Mouse (Mus musculus): ENCODE results near the gene Nostrin. TPM values are rescaled to one million over a fixed set of nuclear protein-coding genes. Genes with fewer than 3 reads are reported as not detected.

Gene Nostrin
- polyA plus RNA-seq, 3 experiments from 2014 or later = 0.62 to 1.2 (median 0.74) TPM

GRCm38 (mm10) chr2:69129425-69130210, 6.0 kb upstream of the Nostrin start:
- ATAC-seq = no peak

DNA sequence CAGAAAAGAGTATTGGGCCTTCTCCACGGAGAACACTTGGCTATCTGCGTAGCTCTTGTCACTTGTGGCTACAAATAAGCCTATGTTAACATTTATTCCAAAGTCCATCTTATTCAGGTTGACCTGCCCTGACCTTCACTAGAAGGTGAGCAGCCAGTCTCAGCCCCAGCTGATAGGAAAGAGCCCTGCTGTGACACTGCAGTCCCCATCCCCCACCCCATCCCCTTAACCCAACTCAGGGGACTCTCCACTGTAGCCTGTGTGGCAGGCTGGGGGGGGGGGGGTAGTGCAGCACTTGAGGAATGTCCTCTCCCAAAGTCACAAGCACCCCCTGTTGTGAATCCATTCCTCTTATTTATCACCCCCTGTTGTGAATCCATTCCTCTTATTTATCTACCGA, 3.6 kb upstream of the Nostrin start:
- ATAC-seq = no peak

GRCm38 (mm10) chr2:69132488-69133040, 3.0 kb upstream of the Nostrin start:
- no peak for ATAC-seq

DNA sequence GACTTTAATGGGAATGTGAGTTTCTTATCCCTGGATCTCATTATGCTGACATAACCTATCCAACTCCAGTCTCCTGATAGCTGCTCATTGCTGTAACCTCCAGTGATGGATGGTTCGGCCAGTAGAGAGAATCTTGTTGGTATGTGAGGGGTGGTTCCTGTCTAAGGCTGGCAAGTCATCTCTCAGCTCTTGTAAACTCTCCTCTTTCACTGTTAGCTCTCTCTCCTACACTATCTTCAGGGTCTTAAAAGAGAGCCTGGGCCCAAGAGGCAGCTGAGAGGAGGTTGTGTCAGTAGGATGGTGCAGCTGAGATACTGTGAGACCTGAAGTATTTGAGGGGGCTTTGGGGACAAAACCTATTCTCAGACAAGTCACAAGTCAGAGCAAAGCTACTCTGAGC, 1.4 kb upstream of the Nostrin start:
- no peak for ATAC-seq

DNA sequence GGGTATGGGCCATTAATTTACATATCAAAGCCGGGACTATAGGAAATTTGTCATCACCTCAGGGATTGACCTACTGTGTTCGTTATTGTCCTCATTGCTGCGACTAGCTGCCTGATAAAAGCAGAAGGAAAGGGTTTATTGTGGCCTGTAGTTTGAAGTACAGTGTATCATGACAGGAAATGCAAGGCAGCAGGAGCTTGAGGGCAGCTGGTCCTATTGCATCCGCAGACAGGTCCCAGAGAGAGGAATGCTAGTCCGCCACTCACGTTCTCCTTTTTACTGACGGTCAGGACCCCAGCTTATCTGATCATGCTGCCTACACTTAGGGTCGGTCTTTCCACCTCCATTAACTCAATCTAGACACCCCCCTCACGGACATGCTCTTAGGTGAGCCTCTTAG, 663 bp upstream of the Nostrin start:
- no peak for ATAC-seq

- ATAC-seq = no peak
Observed at GRCm38 (mm10) chr2:69137406-69138084, 1.9 kb downstream of the Nostrin start.

DNA sequence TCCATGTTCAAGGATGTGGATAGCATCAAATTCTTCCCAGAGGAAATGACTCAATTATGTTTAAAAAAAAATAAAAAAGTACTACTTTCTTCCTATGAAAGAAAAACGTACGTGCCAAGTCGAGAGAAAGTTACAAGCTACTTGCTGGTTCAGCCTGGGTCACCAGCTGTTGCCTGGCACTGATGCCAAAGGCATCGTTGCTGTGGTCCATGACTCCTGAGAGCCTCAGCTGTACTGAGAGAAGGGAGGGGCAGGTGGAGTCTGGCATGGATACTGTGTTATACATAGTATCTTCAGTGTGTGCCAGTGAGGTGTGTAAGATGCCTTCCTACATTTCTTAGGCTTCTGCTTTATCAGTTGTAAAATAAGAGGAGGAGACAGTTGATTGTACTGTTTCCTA, 3.2 kb downstream of the Nostrin start:
- ATAC-seq = no peak

DNA sequence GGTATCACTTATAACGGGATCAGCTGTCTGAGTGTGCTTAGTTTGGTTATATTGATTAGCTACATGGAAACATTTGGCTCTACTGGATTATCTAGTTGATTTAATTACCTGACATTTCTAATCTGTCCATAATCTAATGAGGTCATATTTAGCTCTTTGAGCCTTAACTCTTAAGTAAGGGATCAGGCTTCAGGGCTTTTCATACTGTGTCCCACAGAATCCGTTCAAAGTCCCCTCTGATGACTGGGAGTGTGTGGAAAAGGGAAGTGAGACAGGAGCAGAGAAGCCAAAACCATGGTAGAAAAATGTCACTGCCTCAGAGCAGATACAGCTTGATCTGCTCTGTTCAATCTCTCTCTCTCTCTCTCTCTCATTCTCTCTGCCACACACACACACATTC, 4.6 kb downstream of the Nostrin start:
- ATAC-seq = no peak

GRCm38 (mm10) chr2:69140816-69141215, 5.2 kb downstream of the Nostrin start:
- no peak for ATAC-seq

- no peak for ATAC-seq
Observed at GRCm38 (mm10) chr2:69148691-69149090, 13.1 kb downstream of the Nostrin start.

- no peak for ATAC-seq
Observed at GRCm38 (mm10) chr2:69149154-69149553, 13.6 kb downstream of the Nostrin start.

DNA sequence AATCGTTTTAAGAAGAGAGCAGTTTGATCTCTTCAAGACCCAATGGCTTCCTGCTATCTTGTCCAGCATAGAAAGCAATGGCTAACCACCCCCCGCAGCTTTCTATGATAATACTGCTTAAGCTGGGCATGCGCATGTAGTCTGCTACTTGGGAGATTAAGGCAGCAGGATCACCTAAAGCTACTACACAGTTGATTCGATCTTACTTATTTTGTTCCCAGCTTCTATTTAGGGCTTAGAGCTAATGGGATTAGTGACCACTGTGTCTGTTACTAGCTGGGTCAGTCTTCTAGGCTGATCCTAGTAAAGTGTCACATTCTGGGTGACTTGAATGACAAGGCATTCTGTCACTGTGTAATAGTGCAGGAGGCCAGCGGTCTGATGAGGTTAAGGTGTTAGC, 15.2 kb downstream of the Nostrin start:
- ATAC-seq = no peak

DNA sequence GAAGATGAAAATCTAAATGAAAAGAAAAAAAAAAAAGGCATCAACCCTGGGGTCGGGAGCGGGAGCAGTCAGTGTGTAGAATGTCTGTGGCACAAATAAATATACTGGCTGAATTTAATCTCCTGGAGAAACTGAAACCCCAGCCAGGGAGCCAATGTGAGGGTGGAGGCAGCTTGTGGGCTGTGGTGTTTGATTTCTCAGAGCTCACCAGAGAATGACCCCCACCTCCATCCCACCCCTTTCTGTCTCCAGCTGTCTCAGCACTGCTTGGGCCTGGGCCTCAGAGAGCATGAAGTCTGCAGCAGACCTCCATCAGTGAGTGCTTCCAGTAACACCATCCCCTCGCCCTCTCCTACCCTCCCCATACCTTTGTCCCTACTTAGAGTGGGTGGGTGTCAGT, 20.3 kb downstream of the Nostrin start:
- ATAC-seq = no peak

GRCm38 (mm10) chr2:69156283-69156682, 20.7 kb downstream of the Nostrin start:
- ATAC-seq = no peak

DNA sequence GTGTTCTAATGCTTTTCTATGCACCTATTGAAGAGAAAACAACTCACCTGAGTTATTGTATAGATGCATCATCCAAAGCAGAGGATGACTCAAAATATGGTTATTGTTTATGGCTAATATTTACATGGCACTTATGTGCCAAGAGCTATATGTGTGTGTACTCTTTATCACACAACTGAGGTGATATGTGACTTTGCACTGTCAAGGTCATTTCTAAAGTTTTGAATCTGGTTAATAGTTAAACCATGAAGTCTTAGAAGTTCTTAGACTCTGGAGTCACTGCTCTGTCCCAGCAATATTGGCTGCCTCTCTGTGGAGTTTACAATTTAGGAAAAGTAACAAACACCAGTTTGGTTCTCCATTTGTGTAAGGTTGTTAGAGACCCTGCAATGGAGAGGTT, 23.3 kb downstream of the Nostrin start:
- ATAC-seq = no peak

GRCm38 (mm10) chr2:69170395-69171077, 34.9 kb downstream of the Nostrin start:
- no peak for ATAC-seq

GRCm38 (mm10) chr2:69175296-69175695, 39.7 kb downstream of the Nostrin start:
- no peak for ATAC-seq

DNA sequence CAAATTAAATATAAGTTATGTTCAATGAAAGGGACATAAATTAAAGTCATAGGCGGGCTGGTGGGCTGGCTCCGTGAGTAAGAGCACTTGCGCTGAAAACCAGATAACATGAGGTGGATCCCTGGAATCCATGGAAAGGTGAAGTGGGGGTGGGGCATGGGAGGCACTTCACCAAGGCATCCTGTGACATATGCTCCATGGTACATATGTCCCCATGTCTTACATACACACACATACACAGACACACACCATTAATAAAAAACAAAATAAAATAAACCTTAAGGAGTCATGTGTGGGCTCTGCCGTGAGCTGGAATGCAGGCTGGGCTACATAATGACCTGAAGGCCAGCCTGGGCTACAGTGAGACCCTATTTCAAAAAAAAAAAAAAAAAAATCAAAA, 44.1 kb downstream of the Nostrin start:
- ATAC-seq = no peak

- ATAC-seq = no peak
Observed at GRCm38 (mm10) chr2:69187990-69188389, 52.4 kb downstream of the Nostrin start.

GRCm38 (mm10) chr2:69188732-69189131, 53.1 kb downstream of the Nostrin start:
- ATAC-seq = no peak

- ATAC-seq = no peak
Observed at GRCm38 (mm10) chr2:69189222-69189621, 53.6 kb downstream of the Nostrin start.

DNA sequence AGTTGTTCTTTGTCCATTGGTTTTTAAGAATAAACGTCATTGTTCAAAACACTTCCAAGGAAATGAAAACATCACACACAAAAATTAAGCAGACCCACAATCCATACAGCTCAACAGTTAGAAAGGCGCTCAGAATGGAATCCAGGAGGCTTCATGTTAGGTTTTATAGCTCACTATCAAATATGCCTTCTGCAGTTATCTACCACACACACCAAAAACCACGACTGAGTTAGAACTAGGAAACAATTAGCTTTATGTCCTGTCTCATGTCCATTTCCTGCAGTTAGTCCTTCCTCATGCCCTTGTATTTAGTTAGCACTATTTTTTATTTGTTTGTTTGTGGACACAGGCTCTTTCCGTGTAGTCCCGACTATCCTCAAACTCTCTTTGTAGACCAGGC, 55.5 kb downstream of the Nostrin start:
- ATAC-seq = no peak

DNA sequence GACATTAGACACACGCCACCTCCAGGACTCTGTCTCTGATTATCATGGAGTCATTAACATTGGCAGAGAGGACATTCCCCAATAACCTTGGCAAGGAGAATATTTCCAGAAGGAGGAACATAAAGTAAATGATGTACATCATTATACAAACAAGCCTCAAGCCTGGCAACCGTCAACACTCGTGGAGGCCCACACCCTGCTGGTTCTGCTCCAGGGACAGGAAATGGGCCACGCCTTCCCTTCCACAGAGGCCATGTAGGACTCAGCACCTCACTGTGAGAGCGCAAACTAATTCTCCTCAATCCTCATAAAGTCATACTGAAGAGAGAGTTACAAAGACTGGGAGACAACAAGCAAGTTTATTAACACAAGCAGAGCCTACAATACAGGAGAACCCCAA, 58.0 kb downstream of the Nostrin start:
- no peak for ATAC-seq
